ENCODE assay signal across 8 mouse cellular contexts in genomic region chr10:61745133-61745532, GRCm38 (mm10). TPM values are rescaled to one million over a fixed set of nuclear protein-coding genes. Genes with fewer than 3 reads are reported as not detected.
A peak's percentile ranks its signal among the peaks of the same experiment; 100 is the strongest.
DNase-seq lines count a peak whose midpoint lies in the region; TF ChIP-seq lines count a peak whose summit lies in the region.
"Had no signal": no experiment of that assay in that cellular context is flagged by ENCODE, and none has a peak within 500 bp of the region (broad histone marks: within the 10 kb centered on the region; RNA-seq: fewer than 3 reads in every experiment).

No protein-coding gene starts in this region.

- TF ChIP-seq CTCF in kidney, adult 2 months (conservative IDR thresholded peaks at IDR 0.05; ENCODE audit: insufficient read depth, insufficient read length, low read depth, low read length): peak; percentile 53

- H3K9ac ChIP-seq in ES-E14 (ENCODE audit: insufficient read depth, low read depth, low read length, poor library complexity, severe bottlenecking): no peak overlapping the region
- H3K9ac ChIP-seq: stomach, embryonic 15.5 days had no signal

- no peak overlapping the region for H3K27ac ChIP-seq in kidney, adult 2 months (ENCODE audit: insufficient read depth, low read depth, low read length)
- H3K27ac ChIP-seq in ES-E14 (ENCODE audit: insufficient read depth, low read depth, low read length, poor library complexity, severe bottlenecking): no peak overlapping the region
- H3K27ac ChIP-seq: stomach, embryonic 15.5 days had no signal

- no peaks in the 10 kb centered on the region for H3K4me1 ChIP-seq in kidney, adult 2 months (ENCODE audit: control insufficient read depth, insufficient read depth, low read length)
- H3K4me1 ChIP-seq in ES-E14 (ENCODE audit: control insufficient read depth in 2 of 2, insufficient read depth in 2 of 2, low read length in 2 of 2, poor library complexity in 1 of 2): peaks cover 0 to 3% of the 10 kb centered on the region in 2 experiments; a peak in 2 of 4 replicates
- H3K4me1 ChIP-seq: stomach, embryonic 15.5 days had no signal

- in situ Hi-C loops in ES-E14 (cut with MboI; ENCODE audit: low sequenced_read_pairs in 2 of 2, unreplicated experiment in 2 of 2): no loop called here

- H3K27me3 ChIP-seq in kidney, adult 2 months (replicated peaks; ENCODE audit: control insufficient read depth, insufficient read depth, low read length): no peaks in the 10 kb centered on the region
- H3K27me3 ChIP-seq: stomach, embryonic 15.5 days had no signal

- DNase-seq in kidney, adult 2 months: peak; percentile 41
- DNase-seq in kidney, adult 11 months: no peak
- peak; percentile 9 to 24 for DNase-seq in B cell, adult 2 months
- DNase-seq in ES-E14 (ENCODE audit: low read depth, low spot score): peak; percentile 77
- peak; percentile 76 to 78 for DNase-seq in kidney, postnatal 4 days
- no peak for DNase-seq in right cerebral cortex, adult 2 months (ENCODE audit: low spot score in 2 of 2)
- DNase-seq in cerebellum, adult 8-10 months: no peak

- 91% methylated on average over 4 of the region's 4 CpGs for WGBS in kidney, adult 2 months

- H3K9me3 ChIP-seq in ES-E14 (ENCODE audit: control insufficient read depth, insufficient read depth, low read depth, low read length): no peaks in the 10 kb centered on the region
- H3K9me3 ChIP-seq: stomach, embryonic 15.5 days had no signal

- no peak overlapping the region for H3K4me3 ChIP-seq in kidney, adult 2 months (ENCODE audit: insufficient read depth, low read depth, low read length)
- H3K4me3 ChIP-seq in ES-E14 (ENCODE audit: insufficient read depth in 1 of 2, low read depth in 1 of 2, low read length in 2 of 2, poor library complexity in 1 of 2, severe bottlenecking in 1 of 2): no peak overlapping the region
- H3K4me3 ChIP-seq: stomach, embryonic 15.5 days had no signal

- no peak for TF ChIP-seq POLR2A in kidney, adult 2 months (IDR thresholded peaks at IDR 0.05; ENCODE audit: low read depth, low read length)

- no peaks in the 10 kb centered on the region for H3K36me3 ChIP-seq in kidney, adult 2 months (ENCODE audit: control insufficient read depth, insufficient read depth, low read length)
- H3K36me3 ChIP-seq in ES-E14 (ENCODE audit: control insufficient read depth, insufficient read depth, low read length, poor library complexity, severe bottlenecking): peaks cover 30% of the 10 kb centered on the region

TF ChIP-seq in ES-E14, 5 proteins besides CTCF, POLR2A, EP300 and RAD21:
- TF ChIP-seq ZC3H11A (IDR thresholded peaks at IDR 0.05; ENCODE audit: borderline replicate concordance, low read depth, low read length) (peak; percentile 72; the same call in 1 of the 2 replicates), CHD2 (IDR thresholded peaks at IDR 0.05; ENCODE audit: low read depth, low read length) (no peak)

RNA-seq across cellular contexts. Expression of gene Aifm2, which starts 30.1 kb away (rescaled TPM):
- 27.7 and 29.0 TPM in 2 replicates for polyA plus RNA-seq in kidney, adult 2 months (2012; rRNA removed)
- 13.3 and 13.4 TPM in 2 replicates for total RNA-seq in ES-E14 (2012; rRNA removed)

RNA-seq across cellular contexts. Expression of gene H2afy2, which starts 38.8 kb away (rescaled TPM):
- 5.4 and 6.1 TPM in 2 replicates for polyA plus RNA-seq in kidney, adult 2 months (2012; rRNA removed)
- total RNA-seq in ES-E14 (2012; rRNA removed): 18.7 and 25.7 TPM in 2 replicates

RNA-seq across cellular contexts. Expression of gene Tysnd1, which starts 49.8 kb away (rescaled TPM):
- polyA plus RNA-seq in kidney, adult 2 months (2012; rRNA removed): 75.4 and 101 TPM in 2 replicates
- total RNA-seq in ES-E14 (2012; rRNA removed): 33.5 and 42.8 TPM in 2 replicates

Comparison
In these comparisons a context has a peak if more than half of its experiments do, and no peak if none do; other contexts are left out.
1. DNase-seq: peak in kidney, adult 2 months (single experiment), B cell, adult 2 months (2 of 2), ES-E14 (single experiment) and kidney, postnatal 4 days (2 of 2); none in kidney, adult 11 months (single experiment), right cerebral cortex, adult 2 months (0 of 2) and cerebellum, adult 8-10 months (single experiment).